Mouse (Mus musculus) bone marrow, adult 2 months (tissue): ENCODE measurements around the gene Med7. TPM values are rescaled to one million over a fixed set of nuclear protein-coding genes. Genes with fewer than 3 reads are reported as not detected.

Experiments
- H3K27ac ChIP-seq: fragments of 200-500 bp; 2 replicates; pipeline ENCODE4 v1.5.1; 2012; ENCODE audit warnings: low read depth, mild to moderate bottlenecking, control low read depth, inconsistent platforms, low read length; ENCODE audit not compliant: control insufficient read depth, poor library complexity, insufficient read depth
- H3K4me1 ChIP-seq: fragments of 200-500 bp; 2 replicates; pipeline ENCODE4 v1.6.1; 2011; ENCODE audit warnings: low read length; ENCODE audit not compliant: control insufficient read depth, insufficient read depth
- H3K4me3 ChIP-seq: fragments of 200-500 bp; replicated peaks from 2 replicates; pipeline ENCODE3; 2011; ENCODE audit warnings: mild to moderate bottlenecking, low read depth, low read length, control low read depth; ENCODE audit not compliant: control insufficient read depth
- CTCF ChIP-seq: fragments of 200-500 bp; IDR thresholded peaks from 2 replicates; pipeline ENCODE4 v1.5.1; 2011; ENCODE audit warnings: low read length, control low read depth; ENCODE audit not compliant: control insufficient read depth, insufficient read depth
- POLR2A ChIP-seq: fragments of 200-500 bp; IDR thresholded peaks from 2 replicates; pipeline ENCODE4 v1.6.1; 2011; ENCODE audit warnings: low read depth, mild to moderate bottlenecking, control low read depth, low read length, borderline replicate concordance; ENCODE audit not compliant: control insufficient read depth
- WGBS: fragments of 180-500 bp; shearing (Covaris S2); methylation state at CpG from one replicate; pipeline ENCODE4 v1.1.7; 2018; 5-methylcytosine and 5-hydroxymethylcytosine counted together
- polyA plus RNA-seq: library from polyadenylated mRNA; stranded (reverse); fragments of >200 nt; gene quantifications from 2 replicates; pipeline ENCODE4 v1.2.4, GENCODE M21; 2011; ENCODE audit warnings: low replicate concordance; ENCODE audit not compliant: missing spikeins, insufficient read depth, insufficient read length

Gene Med7
- polyA plus RNA-seq, 1 experiment: 41.4 TPM

DNA sequence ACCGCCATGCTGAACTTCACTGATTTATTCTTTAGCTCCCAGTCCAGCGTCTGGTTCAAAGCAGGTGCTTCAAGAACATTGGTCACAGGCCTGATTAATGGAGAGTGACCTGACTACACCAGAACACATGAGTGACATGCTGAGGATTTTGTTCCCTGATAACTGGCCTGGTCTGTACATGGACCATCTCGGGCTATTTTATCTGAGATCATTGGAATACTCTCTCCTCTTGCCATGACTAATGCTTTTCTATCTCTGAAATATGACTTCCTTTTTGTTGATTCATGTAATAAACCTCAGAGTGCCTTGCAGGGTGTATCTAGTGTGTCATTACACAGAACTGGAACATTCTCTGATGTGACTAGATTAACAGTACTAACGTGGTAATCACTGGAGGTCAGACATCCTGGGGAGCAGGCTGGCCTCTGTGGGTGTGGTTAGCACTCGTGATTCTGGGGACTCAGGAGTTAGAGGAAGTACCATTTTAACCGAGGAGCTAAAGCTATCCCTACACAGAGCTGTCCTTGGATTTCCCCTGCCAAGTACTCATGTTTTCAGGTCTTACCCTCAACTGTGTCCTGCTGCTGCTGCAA, 17.8 kb downstream of the Med7 start, which contains the start of gene Havcr2:
Gene Havcr2, plus strand, starts transcription at position 483 of the 593 bp plus-strand sequence.
- no peaks in the 10 kb centered on the region for H3K4me1 ChIP-seq
- WGBS: 33% methylated on average over 6 of the region's 6 CpGs
- TF ChIP-seq POLR2A: no peak
- TF ChIP-seq CTCF: no peak
- H3K27ac ChIP-seq: no peak within 1 kb of the TSS
- H3K4me3 ChIP-seq: no peak within 1 kb of the TSS

- H3K4me3 ChIP-seq: no peak overlapping the region
These were observed 23.2 kb downstream of the Med7 start for GRCm38 (mm10) chr11:46459960-46460359.

GRCm38 (mm10) chr11:46461362-46461761, 24.6 kb downstream of the Med7 start:
- Histone ChIP-seq H3K4me1 (peaks cover 3% of the 10 kb centered on the region; the same call in 1 of the 2 replicates), H3K4me3 (no peak overlapping the region), H3K27ac (no peak overlapping the region)
- TF ChIP-seq POLR2A: no peak
- TF ChIP-seq CTCF: no peak
- 46% methylated on average over 5 of the region's 5 CpGs for WGBS

More at GRCm38 (mm10) chr11:46459960-46460359, 23.2 kb downstream of the Med7 start:
- peaks cover 3% of the 10 kb centered on the region; the same call in 1 of the 2 replicates for H3K4me1 ChIP-seq
- no peak for TF ChIP-seq CTCF
- TF ChIP-seq POLR2A: no peak
- no peak overlapping the region for H3K27ac ChIP-seq
- WGBS: 53% methylated on average over 3 of the region's 3 CpGs

DNA sequence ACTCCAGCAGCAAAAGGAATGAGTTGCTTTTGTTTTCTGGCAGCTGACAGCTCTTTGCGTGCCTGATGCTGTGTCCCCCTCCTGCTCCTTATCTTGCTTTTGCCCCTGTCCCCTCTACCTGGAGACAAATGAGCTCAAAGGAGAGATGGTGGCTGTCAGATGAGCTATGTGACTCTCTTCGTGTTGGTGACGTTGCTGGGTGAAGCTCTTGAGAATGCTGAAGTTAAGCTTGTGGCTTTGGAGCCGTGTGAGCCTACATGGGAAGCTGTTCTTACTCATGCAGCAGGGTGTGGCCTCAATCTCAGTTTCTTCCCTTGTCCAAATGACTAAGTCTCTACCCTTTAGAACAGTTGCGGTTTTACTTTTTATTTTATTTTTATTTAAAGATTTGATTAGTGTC, 25.2 kb downstream of the Med7 start:
- TF ChIP-seq CTCF (no peak), POLR2A (no peak)

DNA sequence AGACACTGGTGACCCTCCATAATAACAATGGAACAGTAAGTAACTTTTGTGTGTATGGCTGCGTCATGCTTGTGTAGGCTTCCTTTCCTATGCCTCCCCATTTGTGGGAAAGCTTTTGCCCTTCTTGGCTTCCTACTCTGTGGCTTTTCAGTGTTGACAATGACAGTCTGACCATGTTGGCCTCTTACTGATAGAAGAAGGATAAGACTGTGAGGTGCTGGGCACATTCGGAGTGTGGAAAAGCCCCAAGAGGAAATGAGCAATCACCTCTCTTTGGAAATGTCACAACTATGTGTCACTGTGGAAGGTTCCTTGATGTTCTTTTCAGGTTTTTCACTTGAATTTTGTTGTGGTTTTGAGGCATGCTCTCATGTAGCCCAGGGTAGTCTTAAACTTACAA, 30.2 kb downstream of the Med7 start:
- TF ChIP-seq CTCF: no peak
- TF ChIP-seq POLR2A: no peak
- H3K27ac ChIP-seq: no peak overlapping the region
- 18% methylated on average over 2 of the region's 2 CpGs for WGBS
- no peak overlapping the region for H3K4me3 ChIP-seq
- H3K4me1 ChIP-seq: peaks cover 2% of the 10 kb centered on the region; the same call in 1 of the 2 replicates

More for the DNA sequence above, 25.2 kb downstream of the Med7 start:
- WGBS: 24% methylated on average over 5 of the region's 5 CpGs
- Histone ChIP-seq H3K4me3 (no peak overlapping the region), H3K27ac (peak overlapping the region; percentile 17; the same call in 1 of the 2 replicates), H3K4me1 (peaks cover 3% of the 10 kb centered on the region; the same call in 1 of the 2 replicates)

- TF ChIP-seq CTCF: no peak
- TF ChIP-seq POLR2A: no peak
- 83% methylated on average over 4 of the region's 4 CpGs for WGBS
- Histone ChIP-seq H3K27ac (no peak overlapping the region), H3K4me3 (no peak overlapping the region), H3K4me1 (no peaks in the 10 kb centered on the region)
These were observed 37.5 kb downstream of the Med7 start for GRCm38 (mm10) chr11:46474220-46474619.

DNA sequence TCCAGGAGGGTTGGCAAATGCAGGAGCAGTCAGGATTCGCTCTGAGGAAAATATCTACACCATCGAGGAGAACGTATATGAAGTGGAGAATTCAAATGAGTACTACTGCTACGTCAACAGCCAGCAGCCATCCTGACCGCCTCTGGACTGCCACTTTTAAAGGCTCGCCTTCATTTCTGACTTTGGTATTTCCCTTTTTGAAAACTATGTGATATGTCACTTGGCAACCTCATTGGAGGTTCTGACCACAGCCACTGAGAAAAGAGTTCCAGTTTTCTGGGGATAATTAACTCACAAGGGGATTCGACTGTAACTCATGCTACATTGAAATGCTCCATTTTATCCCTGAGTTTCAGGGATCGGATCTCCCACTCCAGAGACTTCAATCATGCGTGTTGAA, 42.6 kb downstream of the Med7 start:
- TF ChIP-seq CTCF: no peak
- no peak for TF ChIP-seq POLR2A
- no peak overlapping the region for H3K4me3 ChIP-seq
- no peak overlapping the region for H3K27ac ChIP-seq
- whole genome bisulfite sequencing: 36% methylated on average over 9 of the region's 9 CpGs
- H3K4me1 ChIP-seq: no peaks in the 10 kb centered on the region

DNA sequence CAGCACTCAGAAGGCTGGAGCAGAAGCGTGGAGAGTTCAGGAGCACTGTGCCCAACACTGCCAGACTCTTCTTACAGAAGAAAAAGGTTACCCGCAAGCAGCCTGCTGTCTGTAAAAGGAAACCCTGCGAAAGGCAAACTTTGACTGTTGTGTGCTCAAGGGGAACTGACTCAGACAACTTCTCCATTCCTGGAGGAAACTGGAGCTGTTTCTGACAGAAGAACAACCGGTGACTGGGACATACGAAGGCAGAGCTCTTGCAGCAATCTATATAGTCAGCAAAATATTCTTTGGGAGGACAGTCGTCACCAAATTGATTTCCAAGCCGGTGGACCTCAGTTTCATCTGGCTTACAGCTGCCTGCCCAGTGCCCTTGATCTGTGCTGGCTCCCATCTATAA, 43.8 kb downstream of the Med7 start:
- no peak for TF ChIP-seq POLR2A
- TF ChIP-seq CTCF: no peak
- H3K27ac ChIP-seq: peak overlapping the region; percentile 34
- 3% methylated on average over 7 of the region's 7 CpGs for WGBS
- H3K4me1 ChIP-seq: no peaks in the 10 kb centered on the region
- no peak overlapping the region for H3K4me3 ChIP-seq
